Mouse (Mus musculus): Measurements from ENCODE around the gene Cdcp1.

Gene Cdcp1

GRCm38 (mm10) chr9:123213371-123213770 lies 2.5 kb downstream of the Cdcp1 start:
- DNase-seq (ENCODE audit: low spot score) = no peak

GRCm38 (mm10) chr9:123207895-123208294 lies 7.9 kb downstream of the Cdcp1 start:
- DNase-seq (ENCODE audit: low spot score) = no peak

- DNase-seq (ENCODE audit: low spot score) = no peak
Measured at GRCm38 (mm10) chr9:123206948-123207347, 8.9 kb downstream of the Cdcp1 start.

GRCm38 (mm10) chr9:123206526-123206925 lies 9.3 kb downstream of the Cdcp1 start:
- DNase-seq (ENCODE audit: low spot score) = no peak

GRCm38 (mm10) chr9:123200116-123200515 lies 15.7 kb downstream of the Cdcp1 start:
- DNase-seq (ENCODE audit: low spot score) = no peak

GRCm38 (mm10) chr9:123188271-123188670 lies 27.6 kb downstream of the Cdcp1 start:
- no peak for DNase-seq (ENCODE audit: low spot score)

- DNase-seq (ENCODE audit: low spot score) = no peak
Measured at GRCm38 (mm10) chr9:123187589-123187988, 28.2 kb downstream of the Cdcp1 start.

- DNase-seq (ENCODE audit: low spot score) = no peak
Measured at GRCm38 (mm10) chr9:123186151-123186550, 29.7 kb downstream of the Cdcp1 start.

GRCm38 (mm10) chr9:123185546-123185945 lies 30.3 kb downstream of the Cdcp1 start:
- no peak for DNase-seq (ENCODE audit: low spot score)

GRCm38 (mm10) chr9:123183226-123183625 lies 32.6 kb downstream of the Cdcp1 start:
- no peak for DNase-seq (ENCODE audit: low spot score)

GRCm38 (mm10) chr9:123180003-123180402 lies 35.8 kb downstream of the Cdcp1 start:
- no peak for DNase-seq (ENCODE audit: low spot score)

GRCm38 (mm10) chr9:123177380-123178048 lies 38.3 kb downstream of the Cdcp1 start:
- no peak for DNase-seq (ENCODE audit: low spot score)

GRCm38 (mm10) chr9:123174356-123174755 lies 41.5 kb downstream of the Cdcp1 start:
- no peak for DNase-seq (ENCODE audit: low spot score)

- no peak for DNase-seq (ENCODE audit: low spot score)
Measured at GRCm38 (mm10) chr9:123173760-123174159, 42.1 kb downstream of the Cdcp1 start.

GRCm38 (mm10) chr9:123165781-123166443 lies 49.9 kb downstream of the Cdcp1 start:
- DNase-seq (ENCODE audit: low spot score) = no peak

GRCm38 (mm10) chr9:123162985-123163694 lies 52.7 kb downstream of the Cdcp1 start:
- DNase-seq (ENCODE audit: low spot score) = no peak

- DNase-seq (ENCODE audit: low spot score) = no peak
Measured at GRCm38 (mm10) chr9:123161792-123162191, 54.0 kb downstream of the Cdcp1 start.

GRCm38 (mm10) chr9:123159330-123159729 lies 56.5 kb downstream of the Cdcp1 start:
- DNase-seq (ENCODE audit: low spot score) = peak; percentile 69

GRCm38 (mm10) chr9:123158125-123158836 lies 57.6 kb downstream of the Cdcp1 start:
- DNase-seq (ENCODE audit: low spot score) = no peak

- no peak for DNase-seq (ENCODE audit: low spot score)
Measured at GRCm38 (mm10) chr9:123157699-123158098, 58.1 kb downstream of the Cdcp1 start.

GRCm38 (mm10) chr9:123156910-123157361 lies 58.9 kb downstream of the Cdcp1 start:
- DNase-seq (ENCODE audit: low spot score) = peak; percentile 61

GRCm38 (mm10) chr9:123153121-123153520 lies 62.7 kb downstream of the Cdcp1 start:
- no peak for DNase-seq (ENCODE audit: low spot score)

Data from ovary, postnatal 14 days (tissue).